Mouse (Mus musculus) liver, embryonic 11.5 days (tissue): ENCODE data around the gene Nell1. TPM values are rescaled to one million over a fixed set of nuclear protein-coding genes. Genes with fewer than 3 reads are reported as not detected.

Experiments
- ATAC-seq: fragments of 200-750 bp; cut with Nextera tagmentation; replicated peaks from 2 replicates; pipeline ENCODE4 v1.8.0; 2017; ENCODE audit warnings: moderate number of reproducible peaks, mild to moderate bottlenecking, moderate TSS enrichment, moderate library complexity; ENCODE audit not compliant: low FRiP score
- DNase-seq: peaks from one replicate; pipeline ENCODE4 v3.0.0-alpha.2; 2017; ENCODE audit warnings: low spot score
- H3K27ac ChIP-seq: fragments of 300-500 bp; sonication (generic); 2 replicates; pipeline ENCODE4 v1.5.1; 2014; ENCODE audit warnings: mild to moderate bottlenecking, low read depth, low read length, control low read depth
- H3K27me3 ChIP-seq: fragments of 300-500 bp; sonication (generic); replicated peaks from 2 replicates; pipeline ENCODE4 v1.6.1; 2014; ENCODE audit warnings: low read length, mixed read lengths; ENCODE audit not compliant: control insufficient read depth, insufficient read depth
- H3K36me3 ChIP-seq: fragments of 300-500 bp; sonication (generic); 2 replicates; pipeline ENCODE4 v1.6.1; 2014; ENCODE audit warnings: mild to moderate bottlenecking, low read length, moderate library complexity, mixed read lengths; ENCODE audit not compliant: control insufficient read depth, insufficient read depth
- H3K4me1 ChIP-seq: fragments of 300-500 bp; sonication (generic); replicated peaks from 2 replicates; pipeline ENCODE4 v1.6.1; 2014; ENCODE audit warnings: low read length, mixed read lengths; ENCODE audit not compliant: control insufficient read depth, insufficient read depth
- H3K4me2 ChIP-seq: fragments of 300-500 bp; sonication (generic); 2 replicates; pipeline ENCODE4 v1.6.1; 2014; ENCODE audit warnings: mild to moderate bottlenecking, control low read depth, moderate library complexity
- H3K4me3 ChIP-seq: fragments of 300-500 bp; sonication (generic); 2 replicates; pipeline ENCODE4 v1.5.1; 2014; ENCODE audit warnings: low read depth, low read length, control low read depth
- H3K9ac ChIP-seq: fragments of 300-500 bp; sonication (generic); 2 replicates; pipeline ENCODE4 v1.6.1; 2014; ENCODE audit warnings: low read depth, low read length, control low read depth
- H3K9me3 ChIP-seq: fragments of 300-500 bp; sonication (generic); 2 replicates; pipeline ENCODE4 v1.6.1; 2016; ENCODE audit warnings: low read length, inconsistent platforms, mixed read lengths; ENCODE audit not compliant: control insufficient read depth
- WGBS: fragments of 180-500 bp; shearing (Covaris S2); extraction: QIAGEN DNeasy Blood & Tissue Kit; methylation state at CpG from one replicate; pipeline ENCODE4 v1.1.7; 2014; 5-methylcytosine and 5-hydroxymethylcytosine counted together
- polyA plus RNA-seq: library from polyadenylated mRNA; unstranded; fragments of >200 nt; fragmentation: Nextera tagmentation; extraction: Ambion mirVana; gene quantifications from 2 replicates; pipeline ENCODE4 v1.2.1, GENCODE M21; 2014

The Nell1 gene
- polyA plus RNA-seq, 1 experiment from 2014 or later, result 1.7 TPM

DNA sequence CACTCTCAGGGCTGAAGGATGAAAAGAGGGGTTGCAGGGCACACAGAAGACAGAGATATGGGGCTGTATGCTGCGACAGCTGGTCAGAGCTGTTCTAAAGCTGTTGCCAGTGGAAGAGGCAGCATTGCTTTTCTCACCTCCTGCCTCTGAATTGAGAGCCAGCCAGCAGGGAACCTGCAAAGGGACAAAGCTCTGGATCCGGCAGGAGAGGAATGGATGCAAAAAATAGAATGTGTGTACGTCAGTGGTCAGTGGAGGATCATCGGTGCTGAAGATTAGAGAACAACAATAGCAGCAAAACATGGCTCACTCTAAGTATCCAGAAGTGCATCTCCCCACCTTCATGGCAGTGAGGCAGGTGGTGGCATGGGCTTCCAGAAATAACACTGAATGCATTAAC lies 507.3 kb downstream of the Nell1 start:
- no peak overlapping the region for H3K4me3 ChIP-seq
- no peak for DNase-seq
- H3K36me3 ChIP-seq, result no peaks in the 10 kb centered on the region
- no peak overlapping the region for H3K9ac ChIP-seq
- 71% methylated on average over 4 of the region's 4 CpGs for WGBS
- no peaks in the 10 kb centered on the region for H3K4me1 ChIP-seq
- H3K27ac ChIP-seq, result no peak overlapping the region
- H3K4me2 ChIP-seq, result no peak overlapping the region
- ATAC-seq, result no peak
- no peaks in the 10 kb centered on the region for H3K9me3 ChIP-seq
- H3K27me3 ChIP-seq, result no peaks in the 10 kb centered on the region

DNA sequence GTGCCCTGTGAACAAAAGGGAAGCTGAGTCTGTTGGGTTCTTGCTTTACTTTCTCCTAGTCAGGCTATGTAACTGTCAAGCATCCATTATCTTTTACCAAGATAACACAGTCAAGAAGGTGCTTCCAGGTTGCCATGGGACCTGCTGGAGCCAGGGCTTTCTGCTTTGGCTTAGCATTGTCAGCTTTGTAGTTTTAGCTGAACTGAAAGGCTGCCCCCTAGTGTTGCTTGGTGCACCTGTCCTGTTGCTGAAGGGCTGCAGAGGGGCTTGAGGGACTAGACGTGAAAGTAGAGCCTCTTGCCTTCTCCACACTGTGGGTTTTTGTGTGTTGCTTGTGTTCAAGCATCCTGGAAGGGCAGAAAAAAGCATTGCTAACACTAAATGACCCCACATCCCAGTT lies 510.6 kb downstream of the Nell1 start:
- Histone ChIP-seq H3K36me3 (no peaks in the 10 kb centered on the region), H3K4me1 (no peaks in the 10 kb centered on the region), H3K27ac (no peak overlapping the region), H3K9ac (no peak overlapping the region), H3K9me3 (no peaks in the 10 kb centered on the region), H3K4me3 (no peak overlapping the region), H3K4me2 (no peak overlapping the region), H3K27me3 (no peaks in the 10 kb centered on the region)
- ATAC-seq (no peak), DNase-seq (no peak)
- WGBS, result 17% methylated on average over 1 of the region's 1 CpGs

DNA sequence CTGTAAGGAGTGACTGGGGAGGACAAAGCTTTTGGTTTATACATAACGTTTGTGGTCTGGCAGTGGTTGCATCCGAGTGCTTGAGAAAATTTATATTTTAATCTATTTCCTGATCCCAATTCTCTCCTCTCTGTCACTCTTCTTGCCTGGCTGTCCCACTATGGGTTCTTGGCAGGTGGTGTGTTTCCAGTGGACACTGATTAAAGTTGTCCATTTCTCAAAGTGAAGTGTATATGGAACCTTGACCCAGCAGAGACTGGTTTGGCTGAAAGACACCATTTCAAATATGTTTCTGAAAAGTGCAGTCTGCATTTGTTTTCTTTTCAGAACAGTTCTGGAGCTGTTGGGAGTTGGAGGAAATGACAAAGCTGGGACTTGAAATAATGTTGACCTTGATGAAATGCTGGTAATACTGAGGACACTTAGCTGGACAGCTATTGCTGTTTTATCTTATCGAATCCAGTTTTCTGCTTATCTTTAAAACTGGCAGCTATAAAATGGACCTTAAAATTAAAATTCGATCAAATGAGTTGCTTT lies 512.3 kb downstream of the Nell1 start:
- no peaks in the 10 kb centered on the region for H3K9me3 ChIP-seq

DNA sequence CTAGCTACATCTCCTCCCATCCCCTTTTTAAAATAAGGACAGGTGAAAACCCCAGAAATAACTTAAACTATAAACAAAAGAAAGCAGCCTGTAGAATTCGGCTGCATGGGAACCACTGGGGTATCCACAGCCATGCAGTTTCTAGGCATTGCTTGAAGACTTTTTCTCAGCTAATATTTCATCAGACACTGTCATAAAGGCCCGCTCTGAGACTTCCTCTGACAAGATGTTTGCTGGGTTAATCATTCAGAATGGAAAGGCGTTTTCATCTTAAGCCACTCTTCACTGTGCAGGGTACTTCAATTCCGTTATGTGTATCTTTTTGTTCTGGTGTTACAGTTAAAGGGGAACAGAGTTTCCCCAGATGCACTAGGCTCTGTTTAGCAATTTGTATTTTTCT lies 526.9 kb downstream of the Nell1 start:
- WGBS, result 68% methylated on average over 4 of the region's 4 CpGs
- H3K27ac ChIP-seq, result no peak overlapping the region

More for the DNA sequence above, 512.3 kb downstream of the Nell1 start:
- no peaks in the 10 kb centered on the region for H3K27me3 ChIP-seq
- H3K4me2 ChIP-seq, result no peak overlapping the region
- DNase-seq (no peak), ATAC-seq (no peak)
- H3K4me3 ChIP-seq, result no peak overlapping the region
- H3K36me3 ChIP-seq, result no peaks in the 10 kb centered on the region
- WGBS, result 81% methylated on average over 4 of the region's 4 CpGs
- H3K9ac ChIP-seq, result no peak overlapping the region
- no peaks in the 10 kb centered on the region for H3K4me1 ChIP-seq
- H3K27ac ChIP-seq, result no peak overlapping the region

DNA sequence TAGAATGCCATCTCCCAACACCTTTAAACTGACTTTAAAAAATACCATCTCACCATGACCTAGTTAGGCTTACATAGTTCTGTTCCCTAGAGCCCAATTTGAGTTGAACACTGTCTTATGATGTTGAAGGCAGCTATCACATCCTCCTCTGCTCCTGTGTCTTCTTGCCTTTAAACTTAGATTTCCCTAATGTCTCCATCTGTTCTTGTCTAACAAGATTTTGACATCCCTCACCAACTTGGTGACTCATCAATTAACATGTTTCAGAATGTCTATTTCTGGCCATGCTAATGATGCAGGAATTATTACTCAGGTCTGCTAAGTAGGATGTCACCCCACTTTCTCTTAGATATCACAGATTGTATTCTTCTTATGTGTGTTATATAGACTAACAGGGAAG lies 532.4 kb downstream of the Nell1 start:
- H3K9me3 ChIP-seq, result no peaks in the 10 kb centered on the region
- no peak for ATAC-seq

More for the DNA sequence above, 526.9 kb downstream of the Nell1 start:
- ATAC-seq, result no peak
- Histone ChIP-seq H3K27me3 (no peaks in the 10 kb centered on the region), H3K36me3 (no peaks in the 10 kb centered on the region), H3K4me2 (no peak overlapping the region), H3K9me3 (no peaks in the 10 kb centered on the region), H3K4me3 (no peak overlapping the region), H3K9ac (no peak overlapping the region), H3K4me1 (no peaks in the 10 kb centered on the region)
- no peak for DNase-seq

DNA sequence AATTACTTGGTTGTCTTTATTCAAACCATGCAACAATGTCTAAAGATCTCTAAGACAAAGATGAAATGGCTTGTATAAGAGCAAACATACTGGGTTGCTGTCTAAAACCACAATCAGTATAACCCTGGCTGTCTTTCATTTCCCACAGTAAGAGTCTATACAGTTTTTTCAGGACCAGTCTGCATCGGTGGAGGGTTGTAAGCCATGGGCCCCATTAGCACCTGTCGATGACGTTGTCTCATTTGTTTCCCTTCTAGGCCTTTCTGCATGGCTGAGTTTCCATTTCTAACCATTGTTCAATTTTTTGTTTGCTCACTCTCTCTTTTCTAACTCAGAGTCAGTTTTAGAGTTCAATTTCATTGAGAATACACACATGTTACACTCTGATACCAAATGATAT lies 540.2 kb downstream of the Nell1 start:
- H3K36me3 ChIP-seq, result no peaks in the 10 kb centered on the region
- no peaks in the 10 kb centered on the region for H3K27me3 ChIP-seq
- no peaks in the 10 kb centered on the region for H3K9me3 ChIP-seq
- 88% methylated on average over 3 of the region's 3 CpGs for WGBS
- H3K27ac ChIP-seq, result no peak overlapping the region
- ATAC-seq, result no peak
- DNase-seq, result no peak
- H3K4me2 ChIP-seq, result no peak overlapping the region
- H3K9ac ChIP-seq, result no peak overlapping the region
- no peaks in the 10 kb centered on the region for H3K4me1 ChIP-seq
- no peak overlapping the region for H3K4me3 ChIP-seq

More for the DNA sequence above, 532.4 kb downstream of the Nell1 start:
- Histone ChIP-seq H3K4me1 (no peaks in the 10 kb centered on the region), H3K36me3 (no peaks in the 10 kb centered on the region), H3K4me3 (no peak overlapping the region), H3K4me2 (no peak overlapping the region), H3K27ac (no peak overlapping the region), H3K27me3 (no peaks in the 10 kb centered on the region), H3K9ac (no peak overlapping the region)
- DNase-seq, result no peak

DNA sequence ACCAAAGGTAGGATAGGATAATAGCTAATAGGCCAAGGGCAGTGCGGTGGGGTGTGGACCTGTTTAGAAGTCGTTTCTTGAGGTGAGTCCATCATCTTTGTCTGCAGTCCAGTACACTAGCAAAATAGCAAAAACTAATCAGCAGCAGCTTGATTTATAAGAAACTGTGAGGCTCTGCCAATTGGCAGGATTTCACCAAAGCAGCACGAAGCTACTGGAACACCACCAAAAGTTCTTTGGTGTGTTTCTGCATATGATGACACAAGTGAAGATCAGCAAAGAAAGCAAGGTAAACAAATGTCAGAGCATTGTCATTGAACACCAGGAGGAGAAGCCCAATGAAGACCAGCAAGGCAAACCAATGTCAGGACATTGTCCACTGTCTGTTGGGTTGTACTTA lies 542.0 kb downstream of the Nell1 start:
- Histone ChIP-seq H3K4me2 (no peak overlapping the region), H3K36me3 (no peaks in the 10 kb centered on the region), H3K9me3 (no peaks in the 10 kb centered on the region), H3K27ac (no peak overlapping the region), H3K27me3 (no peaks in the 10 kb centered on the region), H3K4me3 (no peak overlapping the region), H3K4me1 (no peaks in the 10 kb centered on the region), H3K9ac (no peak overlapping the region)
- WGBS, result 78% methylated on average over 3 of the region's 3 CpGs
- DNase-seq (no peak), ATAC-seq (no peak)

DNA sequence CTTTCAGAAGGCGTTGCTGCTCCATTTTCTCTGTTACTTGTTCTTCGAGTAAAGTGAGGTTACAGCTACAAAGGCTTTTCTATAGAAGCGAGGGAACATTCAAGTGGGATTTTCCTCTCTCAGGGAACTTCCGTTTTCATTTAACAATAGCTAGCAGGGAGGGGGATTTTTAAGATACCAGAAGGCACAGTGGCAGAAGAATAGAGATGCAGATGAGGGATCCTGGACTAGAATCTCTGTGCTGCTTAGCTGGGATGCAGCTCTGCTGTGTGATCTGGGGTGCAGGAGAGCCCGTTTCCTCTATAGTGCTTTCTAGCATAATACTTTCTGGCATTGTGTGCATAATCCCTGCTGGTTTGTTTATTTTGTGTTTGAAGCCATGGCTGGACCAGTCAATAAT lies 568.7 kb downstream of the Nell1 start:
- Histone ChIP-seq H3K4me3 (no peak overlapping the region), H3K4me2 (no peak overlapping the region), H3K27me3 (no peaks in the 10 kb centered on the region), H3K9me3 (no peaks in the 10 kb centered on the region), H3K9ac (no peak overlapping the region), H3K4me1 (no peaks in the 10 kb centered on the region), H3K27ac (no peak overlapping the region), H3K36me3 (no peaks in the 10 kb centered on the region)
- WGBS, result 62% methylated on average over 5 of the region's 5 CpGs
- DNase-seq (no peak), ATAC-seq (no peak)

DNA sequence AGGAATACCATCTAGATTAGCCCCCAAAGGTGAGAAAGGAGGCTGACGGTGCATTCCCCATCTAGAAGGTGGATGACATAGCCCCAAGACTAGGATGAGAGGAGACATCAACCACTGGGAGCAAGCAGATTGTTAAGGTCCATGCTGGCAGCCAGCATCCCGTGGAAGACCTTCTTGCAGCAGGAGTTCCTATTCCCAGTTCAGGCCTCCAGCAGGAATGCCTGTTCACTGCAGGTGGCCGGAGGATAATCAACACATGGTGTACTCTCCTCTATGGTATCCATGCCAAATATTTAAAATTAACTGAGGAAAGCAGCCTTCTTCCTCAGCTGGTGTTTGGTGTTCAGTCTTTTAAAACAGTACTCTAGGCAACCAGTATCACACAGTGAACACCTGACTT lies 574.9 kb downstream of the Nell1 start:
- Histone ChIP-seq H3K4me1 (no peaks in the 10 kb centered on the region), H3K9ac (no peak overlapping the region), H3K9me3 (no peaks in the 10 kb centered on the region), H3K27me3 (no peaks in the 10 kb centered on the region), H3K36me3 (no peaks in the 10 kb centered on the region), H3K4me3 (no peak overlapping the region), H3K4me2 (no peak overlapping the region), H3K27ac (no peak overlapping the region)
- DNase-seq (no peak), ATAC-seq (no peak)
- WGBS, result 69% methylated on average over 3 of the region's 3 CpGs
